Mouse (Mus musculus) urinary bladder, postnatal 25 days (tissue): Measurements from ENCODE around the gene Gm20708.

Experiments
- DNase-seq: peaks from one replicate; pipeline ENCODE4 v3.0.0; 2022; ENCODE audit warnings: low spot score

Gene Gm20708

GRCm38 (mm10) chr11:117809407-117810311, at the start of gene Gm20708, which contains the start of gene Syngr2:
Gene Gm20708 (plus strand): TSS chr11:117809668.
Gene Syngr2 (plus strand): TSS chr11:117809668.
- DNase-seq = peak; percentile 76

- DNase-seq = no peak
Measured at GRCm38 (mm10) chr11:117760374-117761119, 48.9 kb upstream of the Gm20708 start.

- no peak for DNase-seq
Measured at GRCm38 (mm10) chr11:117761801-117762200, 47.7 kb upstream of the Gm20708 start.

- no peak for DNase-seq
Measured at GRCm38 (mm10) chr11:117762246-117762645, 47.2 kb upstream of the Gm20708 start.

- DNase-seq = no peak
Measured at GRCm38 (mm10) chr11:117764319-117764718, 45.1 kb upstream of the Gm20708 start.

- no peak for DNase-seq
Measured at GRCm38 (mm10) chr11:117765361-117765760, 44.1 kb upstream of the Gm20708 start.

GRCm38 (mm10) chr11:117766275-117766674, 43.2 kb upstream of the Gm20708 start:
- no peak for DNase-seq

GRCm38 (mm10) chr11:117768725-117769682, 40.5 kb upstream of the Gm20708 start:
- no peak for DNase-seq

GRCm38 (mm10) chr11:117769683-117770047, 39.8 kb upstream of the Gm20708 start:
- DNase-seq = no peak

GRCm38 (mm10) chr11:117770407-117770806, 39.1 kb upstream of the Gm20708 start:
- no peak for DNase-seq

GRCm38 (mm10) chr11:117772352-117772751, 37.1 kb upstream of the Gm20708 start:
- DNase-seq = no peak

- no peak for DNase-seq
Measured at GRCm38 (mm10) chr11:117774925-117775324, 34.5 kb upstream of the Gm20708 start.

- DNase-seq = no peak
Measured at GRCm38 (mm10) chr11:117775540-117775939, 33.9 kb upstream of the Gm20708 start.

- DNase-seq = no peak
Measured at GRCm38 (mm10) chr11:117776085-117776792, 33.2 kb upstream of the Gm20708 start.

GRCm38 (mm10) chr11:117777111-117777510, 32.4 kb upstream of the Gm20708 start:
- DNase-seq = no peak

- no peak for DNase-seq
Measured at GRCm38 (mm10) chr11:117778031-117778430, 31.4 kb upstream of the Gm20708 start.

- peak; percentile 31 for DNase-seq
Measured at GRCm38 (mm10) chr11:117778851-117779433, 30.5 kb upstream of the Gm20708 start.

- DNase-seq = peak; percentile 62
Measured at GRCm38 (mm10) chr11:117779434-117780198, 29.9 kb upstream of the Gm20708 start.

- no peak for DNase-seq
Measured at GRCm38 (mm10) chr11:117780199-117780515, 29.3 kb upstream of the Gm20708 start.

- DNase-seq = peak; percentile 77
Measured at GRCm38 (mm10) chr11:117780582-117781111, 28.8 kb upstream of the Gm20708 start.
